Mouse (Mus musculus) small intestine, adult 2 months (tissue): ENCODE measurements around the gene Trim45.

Experiments
- CTCF ChIP-seq: fragments of 200-500 bp; IDR thresholded peaks from 2 replicates; pipeline ENCODE4 v1.5.1; 2012; ENCODE audit warnings: low read depth, mild to moderate bottlenecking, control low read depth, inconsistent platforms, low read length, moderate library complexity, mixed read lengths; ENCODE audit not compliant: insufficient replicate concordance, insufficient read length; ENCODE audit errors: extremely low read depth
- POLR2A ChIP-seq: fragments of 200-500 bp; IDR thresholded peaks from 2 replicates; pipeline ENCODE4 v1.6.1; 2012; ENCODE audit warnings: low read depth, mild to moderate bottlenecking, control low read depth, inconsistent platforms, low read length, moderate library complexity

GRCm38 (mm10) chr3:100889234-100889633 is 32.8 kb upstream of the Trim45 start:
- no peak for TF ChIP-seq CTCF
- no peak for TF ChIP-seq POLR2A
